Mouse (Mus musculus): Measurements from ENCODE around the gene Rnf181.

GRCm38 (mm10) chr6:72380131-72380770 is 13.5 kb upstream of the Rnf181 start, which contains the start of gene Vamp5:
- TF ChIP-seq CTCF (conservative IDR thresholded peaks at IDR 0.05; ENCODE audit: low read length) (0 out of 2 replicates have a peak, but pooled peaks have one; percentile 6), NANOG (IDR thresholded peaks at IDR 0.05; ENCODE audit: borderline replicate concordance, low read length) (no peak)
